Mouse (Mus musculus): ENCODE results near the gene Slit3. TPM values are rescaled to one million over a fixed set of nuclear protein-coding genes. Genes with fewer than 3 reads are reported as not detected.

The Slit3 gene
- polyA plus RNA-seq, 2 experiments: 0.20 to 0.23 TPM

DNA sequence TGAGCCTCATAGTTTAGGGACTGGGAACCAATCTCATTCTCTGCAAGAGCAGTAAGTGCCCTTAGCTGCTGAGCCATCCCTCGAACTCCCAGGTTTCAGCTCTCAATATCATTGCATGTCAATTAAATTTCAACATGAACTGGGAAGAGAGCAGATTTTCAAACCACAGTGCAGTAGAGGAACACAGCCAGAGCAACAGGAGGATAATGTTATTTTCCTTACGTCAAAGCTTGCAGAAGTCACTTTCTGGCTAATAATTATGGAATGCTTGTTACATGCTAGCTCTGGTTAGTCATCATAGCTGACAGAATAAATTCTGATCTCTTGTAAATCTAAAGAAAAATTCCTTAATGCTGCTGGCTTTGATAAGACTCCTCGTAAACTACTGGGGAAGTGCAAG, 210.5 kb downstream of the Slit3 start:
- Histone ChIP-seq H3K9me3 (ENCODE audit: control insufficient read depth, low read length) (no peaks in the 10 kb centered on the region), H3K27me3 (ENCODE audit: control insufficient read depth, insufficient read depth, low read length) (no peaks in the 10 kb centered on the region), H3K9ac (replicated peaks) (no peak overlapping the region), H3K4me1 (replicated peaks; ENCODE audit: control insufficient read depth in 2 of 2, insufficient read depth in 2 of 2, low read length in 1 of 2) (no peaks in the 10 kb centered on the region), H3K27ac (no peak overlapping the region), H3K4me2 (ENCODE audit: low read depth) (no peak overlapping the region), H3K4me3 (ENCODE audit: insufficient read depth in 1 of 2, low read depth in 2 of 2, low read length in 2 of 2) (no peak overlapping the region), H3K36me3 (replicated peaks; ENCODE audit: control insufficient read depth, insufficient read depth, low read depth) (no peaks in the 10 kb centered on the region)
- TF ChIP-seq EP300 (IDR thresholded peaks at IDR 0.05; ENCODE audit: low read depth) (no peak), CTCF (IDR thresholded peaks at IDR 0.05; ENCODE audit: low read depth) (no peak)
- WGBS (ENCODE audit: insufficient replicate concordance): 47% methylated on average over 3 of the region's 3 CpGs
- DNase-seq (ENCODE audit: low read depth in 3 of 3, low spot score in 3 of 3) (no peak), ATAC-seq (ENCODE audit: insufficient read depth) (no peak)

DNA sequence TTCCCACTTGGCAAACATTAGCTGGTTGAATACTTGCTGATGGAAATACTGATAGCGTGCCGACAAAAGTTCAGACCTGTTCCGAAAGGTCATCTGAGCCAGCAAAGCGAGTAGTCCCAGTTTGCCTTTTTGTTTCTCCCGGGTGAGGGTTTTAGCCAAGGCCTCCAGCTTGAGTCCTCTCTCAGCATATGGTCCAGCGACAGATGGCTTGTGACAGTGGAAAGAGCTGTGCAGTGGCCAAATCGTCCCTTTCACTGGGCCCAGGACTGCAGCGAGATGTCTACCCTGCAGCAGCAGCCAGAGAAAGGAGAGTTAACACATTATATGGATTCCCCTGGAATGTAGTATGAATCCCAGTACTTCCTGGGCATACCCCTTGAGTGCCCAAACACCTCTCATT, 215.5 kb downstream of the Slit3 start:
- 66% methylated on average over 8 of the region's 8 CpGs for WGBS (ENCODE audit: insufficient replicate concordance)
- H3K9me3 ChIP-seq (ENCODE audit: control insufficient read depth, low read length): no peaks in the 10 kb centered on the region
- ATAC-seq (ENCODE audit: insufficient read depth) (no peak), DNase-seq (ENCODE audit: low read depth in 3 of 3, low spot score in 3 of 3) (no peak)
- no peak overlapping the region for H3K4me3 ChIP-seq (ENCODE audit: insufficient read depth in 1 of 2, low read depth in 2 of 2, low read length in 2 of 2)
- no peaks in the 10 kb centered on the region for H3K4me1 ChIP-seq (replicated peaks; ENCODE audit: control insufficient read depth in 2 of 2, insufficient read depth in 2 of 2, low read length in 1 of 2)
- no peak overlapping the region for H3K9ac ChIP-seq (replicated peaks)
- no peak overlapping the region for H3K27ac ChIP-seq
- no peaks in the 10 kb centered on the region for H3K27me3 ChIP-seq (ENCODE audit: control insufficient read depth, insufficient read depth, low read length)
- no peak overlapping the region for H3K4me2 ChIP-seq (ENCODE audit: low read depth)
- no peaks in the 10 kb centered on the region for H3K36me3 ChIP-seq (replicated peaks; ENCODE audit: control insufficient read depth, insufficient read depth, low read depth)
- TF ChIP-seq EP300 (IDR thresholded peaks at IDR 0.05; ENCODE audit: low read depth) (no peak), CTCF (IDR thresholded peaks at IDR 0.05; ENCODE audit: low read depth) (no peak)

DNA sequence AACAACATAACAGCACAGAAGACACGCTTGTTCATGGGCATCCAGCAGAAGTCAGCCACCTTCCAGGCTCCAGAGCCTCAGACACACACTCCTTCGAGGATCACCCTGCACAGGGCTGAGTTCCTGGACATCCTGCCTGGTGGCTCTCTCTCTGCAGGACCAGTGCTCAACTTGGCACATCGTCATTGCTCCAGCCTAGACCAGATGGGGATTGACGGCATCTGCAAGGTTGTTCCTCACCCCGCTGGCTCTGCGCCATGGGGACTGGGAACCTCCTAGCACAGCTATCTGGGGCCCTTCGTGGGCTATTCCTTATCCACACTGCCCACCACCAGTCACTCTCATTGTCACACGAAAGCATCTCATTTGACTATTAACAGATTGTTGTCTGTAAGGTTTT, 216.5 kb downstream of the Slit3 start:
- 59% methylated on average over 8 of the region's 8 CpGs for WGBS (ENCODE audit: insufficient replicate concordance)
- no peak overlapping the region for H3K27ac ChIP-seq

DNA sequence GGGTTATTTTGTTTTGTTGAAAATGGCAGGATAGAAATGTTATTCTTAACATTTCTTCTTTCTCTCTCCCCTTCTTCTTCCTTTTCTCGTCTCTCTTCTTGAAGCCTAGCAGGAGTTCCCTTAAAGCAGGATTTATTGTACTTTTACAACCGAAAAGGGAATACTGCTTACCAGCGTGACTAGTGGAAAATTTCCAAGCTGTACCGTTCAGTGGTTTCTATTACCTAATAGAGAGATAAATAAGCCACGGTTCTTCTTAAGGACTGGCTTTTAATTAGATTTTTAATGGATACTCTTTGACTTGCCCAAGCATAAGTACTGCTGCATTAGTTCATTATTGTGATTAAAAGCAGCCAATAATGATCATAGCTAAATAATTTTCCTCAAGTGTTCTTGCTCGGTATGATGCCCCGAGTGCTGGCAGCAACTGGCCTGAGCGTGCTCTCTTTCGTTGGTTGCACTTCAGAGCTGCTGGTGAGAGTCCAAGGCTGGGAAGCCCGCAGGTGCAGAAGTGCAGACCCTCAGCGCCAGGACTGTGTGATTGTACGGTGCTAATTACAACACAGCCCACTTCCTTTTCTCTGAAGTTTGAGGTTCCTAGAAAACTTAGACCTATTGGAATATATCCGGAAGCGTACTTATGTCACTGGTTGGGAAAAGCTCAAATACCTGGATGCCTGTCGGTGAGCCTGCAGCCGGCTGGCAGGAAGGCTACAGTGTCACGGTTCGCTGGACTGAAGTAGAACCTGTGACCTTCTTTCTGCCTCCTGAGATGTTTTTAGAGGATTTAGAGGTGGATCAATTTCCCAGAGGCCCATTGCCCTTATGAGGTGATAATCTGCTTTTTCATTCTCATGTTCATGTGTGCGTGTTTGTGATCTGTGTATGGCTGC, 217.1 kb downstream of the Slit3 start:
- H3K4me2 ChIP-seq (ENCODE audit: low read depth): no peak overlapping the region
- ATAC-seq (ENCODE audit: insufficient read depth) (no peak), DNase-seq (ENCODE audit: low read depth in 3 of 3, low spot score in 3 of 3) (no peak)
- whole genome bisulfite sequencing (ENCODE audit: insufficient replicate concordance): 68% methylated on average over 19 of the region's 19 CpGs
- H3K36me3 ChIP-seq (replicated peaks; ENCODE audit: control insufficient read depth, insufficient read depth, low read depth): no peaks in the 10 kb centered on the region
- no peaks in the 10 kb centered on the region for H3K4me1 ChIP-seq (replicated peaks; ENCODE audit: control insufficient read depth in 2 of 2, insufficient read depth in 2 of 2, low read length in 1 of 2)
- H3K27ac ChIP-seq: no peak overlapping the region
- TF ChIP-seq EP300 (IDR thresholded peaks at IDR 0.05; ENCODE audit: low read depth) (no peak), CTCF (IDR thresholded peaks at IDR 0.05; ENCODE audit: low read depth) (no peak)
- H3K27me3 ChIP-seq (ENCODE audit: control insufficient read depth, insufficient read depth, low read length): no peaks in the 10 kb centered on the region
- H3K9ac ChIP-seq (replicated peaks): no peak overlapping the region
- H3K9me3 ChIP-seq (ENCODE audit: control insufficient read depth, low read length): no peaks in the 10 kb centered on the region
- no peak overlapping the region for H3K4me3 ChIP-seq (ENCODE audit: insufficient read depth in 1 of 2, low read depth in 2 of 2, low read length in 2 of 2)

More for the DNA sequence above, 216.5 kb downstream of the Slit3 start:
- H3K36me3 ChIP-seq (replicated peaks; ENCODE audit: control insufficient read depth, insufficient read depth, low read depth): no peaks in the 10 kb centered on the region
- ATAC-seq (ENCODE audit: insufficient read depth): no peak
- no peak overlapping the region for H3K4me2 ChIP-seq (ENCODE audit: low read depth)
- no peak overlapping the region for H3K9ac ChIP-seq (replicated peaks)
- H3K27me3 ChIP-seq (ENCODE audit: control insufficient read depth, insufficient read depth, low read length): no peaks in the 10 kb centered on the region
- H3K9me3 ChIP-seq (ENCODE audit: control insufficient read depth, low read length): no peaks in the 10 kb centered on the region
- no peak for DNase-seq (ENCODE audit: low read depth in 3 of 3, low spot score in 3 of 3)
- H3K4me3 ChIP-seq (ENCODE audit: insufficient read depth in 1 of 2, low read depth in 2 of 2, low read length in 2 of 2): no peak overlapping the region
- H3K4me1 ChIP-seq (replicated peaks; ENCODE audit: control insufficient read depth in 2 of 2, insufficient read depth in 2 of 2, low read length in 1 of 2): no peaks in the 10 kb centered on the region
- TF ChIP-seq EP300 (IDR thresholded peaks at IDR 0.05; ENCODE audit: low read depth) (no peak), CTCF (IDR thresholded peaks at IDR 0.05; ENCODE audit: low read depth) (no peak)

DNA sequence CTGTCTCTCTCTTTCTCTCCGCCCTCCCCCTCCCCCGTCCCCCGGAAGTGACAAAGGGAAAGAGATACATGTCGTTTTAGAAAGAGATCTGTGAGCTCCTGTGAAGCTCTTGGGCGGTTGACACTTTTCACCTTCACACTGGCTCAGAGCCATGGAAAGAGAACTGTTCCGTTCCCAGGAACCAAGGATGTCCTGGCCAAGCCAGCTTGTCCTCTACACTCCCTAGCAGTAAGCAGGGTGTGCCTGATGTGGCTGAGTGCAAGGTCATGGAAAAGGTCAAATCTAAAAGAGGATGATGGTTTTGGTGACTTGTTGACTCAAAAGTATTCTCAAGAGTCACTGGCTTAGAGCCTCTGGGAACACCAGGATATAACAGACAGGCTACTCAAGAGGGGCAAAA, 219.7 kb downstream of the Slit3 start:
- H3K4me2 ChIP-seq (ENCODE audit: low read depth): no peak overlapping the region
- no peak overlapping the region for H3K4me3 ChIP-seq (ENCODE audit: insufficient read depth in 1 of 2, low read depth in 2 of 2, low read length in 2 of 2)
- WGBS (ENCODE audit: insufficient replicate concordance): 54% methylated on average over 6 of the region's 6 CpGs
- H3K27me3 ChIP-seq (ENCODE audit: control insufficient read depth, insufficient read depth, low read length): no peaks in the 10 kb centered on the region
- H3K9ac ChIP-seq (replicated peaks): no peak overlapping the region
- ATAC-seq (ENCODE audit: insufficient read depth) (no peak), DNase-seq (ENCODE audit: low read depth in 3 of 3, low spot score in 3 of 3) (no peak)
- no peaks in the 10 kb centered on the region for H3K9me3 ChIP-seq (ENCODE audit: control insufficient read depth, low read length)
- no peak overlapping the region for H3K27ac ChIP-seq
- TF ChIP-seq EP300 (IDR thresholded peaks at IDR 0.05; ENCODE audit: low read depth): no peak
- no peak for TF ChIP-seq CTCF (IDR thresholded peaks at IDR 0.05; ENCODE audit: low read depth)
- H3K4me1 ChIP-seq (replicated peaks; ENCODE audit: control insufficient read depth in 2 of 2, insufficient read depth in 2 of 2, low read length in 1 of 2): no peaks in the 10 kb centered on the region
- no peaks in the 10 kb centered on the region for H3K36me3 ChIP-seq (replicated peaks; ENCODE audit: control insufficient read depth, insufficient read depth, low read depth)

Data from liver, embryonic 14.5 days (tissue).